Mouse (Mus musculus): ENCODE data around the gene Gm7347. TPM values are rescaled to one million over a fixed set of nuclear protein-coding genes. Genes with fewer than 3 reads are reported as not detected.
"Not testable (repeated sequence)": the region's sequence is repeated elsewhere in the genome, so short reads cannot be mapped to it uniquely, and the experiment has no call there.

Gm7347 gene
- not detected for total RNA-seq (2021)

- DNase-seq (ENCODE audit: extremely low spot score in 1 of 2, low spot score in 2 of 2); intact Hi-C loops (cut with DNase I): not testable (repeated sequence)
Measured at GRCm38 (mm10) chr5:26058481-26058880, at the start of gene Gm7347. Gene Gm7347, minus strand, starts transcription at chr5:26058581.

DNA sequence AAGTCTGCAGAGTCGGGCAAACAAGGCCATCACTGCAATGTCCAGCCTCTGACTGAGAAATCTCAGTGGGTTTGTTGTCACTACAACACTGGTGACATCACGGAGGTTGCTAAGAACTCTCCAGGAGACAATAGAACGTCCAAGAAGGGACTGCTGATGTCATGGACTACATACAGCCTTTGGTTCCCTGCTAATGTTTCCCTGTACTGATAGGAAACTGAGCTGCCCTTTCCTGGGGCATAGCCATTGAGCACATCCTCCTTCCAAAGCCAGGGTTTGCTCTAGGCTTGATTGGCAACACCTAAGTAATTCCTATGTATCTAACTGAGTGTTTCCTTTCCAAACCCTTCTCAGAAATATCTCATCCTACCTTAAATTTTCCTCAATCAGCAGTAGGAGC lies 46.9 kb upstream of the Gm7347 start, which contains the start of gene 5031410I06Rik:
Gene 5031410I06Rik, minus strand, starts transcription at position 101 of the 400 bp plus-strand sequence.
- DNase-seq (ENCODE audit: extremely low spot score in 1 of 2, low spot score in 2 of 2): not testable (repeated sequence)

DNA sequence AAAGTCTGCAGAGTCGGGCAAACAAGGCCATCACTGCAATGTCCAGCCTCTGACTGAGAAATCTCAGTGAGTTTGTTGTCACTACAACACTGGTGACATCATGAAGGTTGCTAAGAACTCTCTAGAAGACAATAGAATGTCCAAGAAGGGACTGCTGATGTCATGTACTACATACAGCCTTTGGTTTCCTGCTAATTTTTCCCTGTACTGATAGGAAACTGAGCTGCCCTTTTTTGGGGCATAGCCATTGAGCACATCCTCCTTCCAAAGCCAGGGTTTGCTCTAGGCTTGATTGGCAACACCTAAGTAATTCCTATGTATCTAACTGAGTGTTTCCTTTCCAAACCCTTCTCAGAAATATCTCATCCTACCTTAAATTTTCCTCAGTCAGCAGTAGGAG lies 30.8 kb upstream of the Gm7347 start, which contains the start of gene Gm10471:
Gene Gm10471, minus strand, starts transcription at position 101 of the 400 bp plus-strand sequence.
- DNase-seq (ENCODE audit: extremely low spot score in 1 of 2, low spot score in 2 of 2); intact Hi-C loops (cut with DNase I): not testable (repeated sequence)

More for the DNA sequence above, 46.9 kb upstream of the Gm7347 start, which contains the start of gene 5031410I06Rik:
- intact Hi-C loops (cut with DNase I): not testable (repeated sequence)

GRCm38 (mm10) chr5:26079023-26079422 lies 20.6 kb upstream of the Gm7347 start:
- DNase-seq (ENCODE audit: extremely low spot score in 1 of 2, low spot score in 2 of 2); intact Hi-C loops (cut with DNase I): not testable (repeated sequence)

- intact Hi-C loops (cut with DNase I): no loop called here
- DNase-seq (ENCODE audit: extremely low spot score in 1 of 2, low spot score in 2 of 2): peak in 1 of 2 experiments; percentile 14
Measured at GRCm38 (mm10) chr5:26070716-26071115, 12.3 kb upstream of the Gm7347 start.

GRCm38 (mm10) chr5:26039458-26039857 lies 18.9 kb downstream of the Gm7347 start, which contains the start of gene Speer4a:
Gene Speer4a, minus strand, starts transcription at chr5:26039558.
- DNase-seq (ENCODE audit: extremely low spot score in 1 of 2, low spot score in 2 of 2); intact Hi-C loops (cut with DNase I): not testable (repeated sequence)

DNA sequence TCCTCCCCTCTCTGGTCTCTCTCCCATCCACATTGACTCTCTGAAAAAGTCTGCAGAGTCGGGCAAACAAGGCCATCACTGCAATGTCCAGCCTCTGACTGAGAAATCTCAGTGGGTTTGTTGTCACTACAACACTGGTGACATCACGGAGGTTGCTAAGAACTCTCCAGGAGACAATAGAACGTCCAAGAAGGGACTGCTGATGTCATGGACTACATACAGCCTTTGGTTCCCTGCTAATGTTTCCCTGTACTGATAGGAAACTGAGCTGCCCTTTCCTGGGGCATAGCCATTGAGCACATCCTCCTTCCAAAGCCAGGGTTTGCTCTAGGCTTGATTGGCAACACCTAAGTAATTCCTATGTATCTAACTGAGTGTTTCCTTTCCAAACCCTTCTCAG lies 35.6 kb downstream of the Gm7347 start, which contains the start of gene Gm5862:
Gene Gm5862, minus strand, starts transcription at position 101 of the 400 bp plus-strand sequence.
- DNase-seq (ENCODE audit: extremely low spot score in 1 of 2, low spot score in 2 of 2); intact Hi-C loops (cut with DNase I): not testable (repeated sequence)

GRCm38 (mm10) chr5:26007697-26008096 lies 50.7 kb downstream of the Gm7347 start:
- intact Hi-C loops (cut with DNase I); DNase-seq (ENCODE audit: extremely low spot score in 1 of 2, low spot score in 2 of 2): not testable (repeated sequence)

- intact Hi-C loops (cut with DNase I): not testable (repeated sequence)
- DNase-seq (ENCODE audit: extremely low spot score in 1 of 2, low spot score in 2 of 2): peak; percentile 1 to 32
Measured at GRCm38 (mm10) chr5:26006937-26007695, 51.3 kb downstream of the Gm7347 start.

- intact Hi-C loops (cut with DNase I); DNase-seq (ENCODE audit: extremely low spot score in 1 of 2, low spot score in 2 of 2): not testable (repeated sequence)
Measured at GRCm38 (mm10) chr5:26004698-26005097, 53.7 kb downstream of the Gm7347 start, which contains the start of gene Gm1979. Gene Gm1979, minus strand, starts transcription at chr5:26004798.

Other genes starting within 250 kb of the Gm7347 start
- not detected for gene Gm21663, start 116.2 kb downstream of the Gm7347 start, total RNA-seq (2021)
- not detected for gene Gm21671, start 104.2 kb downstream of the Gm7347 start, total RNA-seq (2021)
- not detected for gene Gm21680, start 85.9 kb downstream of the Gm7347 start, total RNA-seq (2021)
- not detected for gene Gm21698, start 69.9 kb downstream of the Gm7347 start, total RNA-seq (2021)
- not detected for gene Gm1979, start 53.8 kb downstream of the Gm7347 start, total RNA-seq (2021)
- gene Gm5862, start 35.7 kb downstream of the Gm7347 start, total RNA-seq (2021): not detected
- gene Speer4a, start 19.0 kb downstream of the Gm7347 start, total RNA-seq (2021): not detected
- not detected for gene Gm10471, start 30.7 kb upstream of the Gm7347 start, total RNA-seq (2021)
- not detected for gene 5031410I06Rik, start 46.8 kb upstream of the Gm7347 start, total RNA-seq (2021)
- gene Gm10220, start 62.8 kb upstream of the Gm7347 start, total RNA-seq (2021): not detected
- under 1 TPM in 1 of 2 experiments, not detected in 1; 0.34 TPM for gene Gm7361, start 199.1 kb upstream of the Gm7347 start, total RNA-seq (2021)